Mouse (Mus musculus) 3134 (cell line): Measurements from ENCODE around the gene Pde4d.

Source experiments
- DNase-seq: peaks from one replicate; pipeline ENCODE4 v3.0.0-alpha.2; 2011; ENCODE audit warnings: low spot score; ENCODE audit not compliant: insufficient read length; ENCODE audit errors: extremely low read depth

Pde4d gene

GRCm38 (mm10) chr13:108487066-108487465, 37.3 kb downstream of the Pde4d start:
- DNase-seq: no peak

- DNase-seq: no peak
Measured at GRCm38 (mm10) chr13:108489825-108490224, 40.1 kb downstream of the Pde4d start.

GRCm38 (mm10) chr13:108490872-108491271, 41.1 kb downstream of the Pde4d start:
- no peak for DNase-seq

GRCm38 (mm10) chr13:108492886-108493285, 43.1 kb downstream of the Pde4d start:
- no peak for DNase-seq

- DNase-seq: no peak
Measured at GRCm38 (mm10) chr13:108494365-108494764, 44.6 kb downstream of the Pde4d start.

- no peak for DNase-seq
Measured at GRCm38 (mm10) chr13:108497768-108498167, 48.0 kb downstream of the Pde4d start.

GRCm38 (mm10) chr13:108498247-108498743, 48.5 kb downstream of the Pde4d start:
- DNase-seq: no peak

- no peak for DNase-seq
Measured at GRCm38 (mm10) chr13:108498773-108499313, 49.1 kb downstream of the Pde4d start.

- no peak for DNase-seq
Measured at GRCm38 (mm10) chr13:108501386-108501785, 51.6 kb downstream of the Pde4d start.

GRCm38 (mm10) chr13:108524548-108524947, 74.8 kb downstream of the Pde4d start:
- no peak for DNase-seq

- DNase-seq: no peak
Measured at GRCm38 (mm10) chr13:108524969-108525368, 75.2 kb downstream of the Pde4d start.

GRCm38 (mm10) chr13:108526258-108527007, 76.7 kb downstream of the Pde4d start:
- no peak for DNase-seq

- no peak for DNase-seq
Measured at GRCm38 (mm10) chr13:108527090-108527770, 77.5 kb downstream of the Pde4d start.

- DNase-seq: no peak
Measured at GRCm38 (mm10) chr13:108528343-108528742, 78.6 kb downstream of the Pde4d start.

GRCm38 (mm10) chr13:108532875-108533274, 83.1 kb downstream of the Pde4d start:
- DNase-seq: no peak

- DNase-seq: no peak
Measured at GRCm38 (mm10) chr13:108536436-108536835, 86.7 kb downstream of the Pde4d start.

GRCm38 (mm10) chr13:108536951-108537350, 87.2 kb downstream of the Pde4d start:
- no peak for DNase-seq

- no peak for DNase-seq
Measured at GRCm38 (mm10) chr13:108538760-108539369, 89.1 kb downstream of the Pde4d start.

GRCm38 (mm10) chr13:108541488-108541887, 91.7 kb downstream of the Pde4d start:
- DNase-seq: no peak

- DNase-seq: no peak
Measured at GRCm38 (mm10) chr13:108542342-108542761, 92.6 kb downstream of the Pde4d start.

- DNase-seq: no peak
Measured at GRCm38 (mm10) chr13:108552288-108552687, 102.5 kb downstream of the Pde4d start.
